Mouse (Mus musculus) liver, postnatal 0 days (tissue): ENCODE measurements at regions not wholly inside any gene's neighbourhood (a gene's known extent, or its start where the extent isn't known, plus 50 kb on each side); places are given as distances from the start of the nearest gene placed in this dataset.

Experiments
- CTCF ChIP-seq: sonication (generic); IDR thresholded peaks from 2 replicates; pipeline ENCODE4 v1.5.1; 2016; ENCODE audit warnings: antibody characterized with exemption, low read depth
- EP300 ChIP-seq: IDR thresholded peaks from 2 replicates; pipeline ENCODE4 v1.6.1; 2016; ENCODE audit warnings: antibody characterized with exemption, low read depth, mild to moderate bottlenecking

GRCm38 (mm10) chr6:32710208-32710607 is 122.2 kb upstream of the Plxna4 start:
- TF ChIP-seq CTCF (no peak), EP300 (no peak)
